Mouse (Mus musculus) C2C12 (cell line): ENCODE measurements around the gene Ccs. TPM values are rescaled to one million over a fixed set of nuclear protein-coding genes. Genes with fewer than 3 reads are reported as not detected.

Experiments
- H3K27me3 ChIP-seq: one replicate; pipeline ENCODE4 v1.6.1; 2011; ENCODE audit not compliant: control insufficient read depth, insufficient read depth, insufficient read length
- H3K36me3 ChIP-seq: one replicate; pipeline ENCODE4 v1.6.1; 2011; ENCODE audit not compliant: control insufficient read depth, insufficient read depth
- H3K4me3 ChIP-seq: one replicate; pipeline ENCODE4 v1.5.1; 2011; ENCODE audit warnings: mild to moderate bottlenecking, control low read depth; ENCODE audit not compliant: poor library complexity, insufficient read depth, severe bottlenecking
- H3K79me2 ChIP-seq: one replicate; pipeline ENCODE4 v1.6.1; 2011; ENCODE audit not compliant: control insufficient read depth, insufficient read depth
- H3K79me3 ChIP-seq: one replicate; pipeline ENCODE4 v1.6.1; 2011; ENCODE audit warnings: low read depth, control low read depth
- H3ac ChIP-seq: one replicate; pipeline ENCODE3; 2011; ENCODE audit warnings: low read depth; ENCODE audit not compliant: control insufficient read depth, insufficient read length
- CEBPB ChIP-seq: IDR thresholded peaks from one replicate; pipeline ENCODE4 v1.6.1; 2011; ENCODE audit warnings: low read depth, mild to moderate bottlenecking, control low read depth, moderate library complexity
- CTCF ChIP-seq: IDR thresholded peaks from one replicate; pipeline ENCODE4 v1.5.1; 2011; ENCODE audit not compliant: control insufficient read depth, insufficient read depth, insufficient read length
- FOSL1 ChIP-seq: IDR thresholded peaks from one replicate; pipeline ENCODE4 v1.8.0; 2011; ENCODE audit warnings: mild to moderate bottlenecking, low read length; ENCODE audit not compliant: poor library complexity, insufficient read depth, severe bottlenecking
- MAX ChIP-seq: IDR thresholded peaks from one replicate; pipeline ENCODE4 v1.6.1; 2011; ENCODE audit warnings: mild to moderate bottlenecking, control low read depth
- MYOD1 ChIP-seq: IDR thresholded peaks from one replicate; pipeline ENCODE4 v1.6.1; 2011; ENCODE audit warnings: low read depth; ENCODE audit not compliant: control insufficient read depth, insufficient read length
- MYOG ChIP-seq: IDR thresholded peaks from one replicate; pipeline ENCODE4 v1.6.1; 2011; ENCODE audit not compliant: control insufficient read depth, insufficient read length; ENCODE audit errors: extremely low read depth
- USF1 ChIP-seq: IDR thresholded peaks from one replicate; pipeline ENCODE4 v1.6.1; 2011; ENCODE audit warnings: low read depth, mild to moderate bottlenecking, control low read depth, moderate library complexity
- polyA plus RNA-seq: library from polyadenylated mRNA; unstranded; fragments of >200 nt; fragmentation: generic; extraction: Trizol; gene quantifications from one replicate; pipeline ENCODE4 v1.2.1, GENCODE M21; 2012; ENCODE audit warnings: missing spikeins

The Ccs gene
- polyA plus RNA-seq, 1 experiment = 36.6 TPM

- H3K4me3 ChIP-seq = no peak overlapping the region
- peaks cover 83% of the 10 kb centered on the region for H3K79me3 ChIP-seq
- TF ChIP-seq FOSL1 (no peak), MAX (no peak), CTCF (no peak), MYOG (no peak), CEBPB (no peak), MYOD1 (no peak), USF1 (no peak)
- H3K27me3 ChIP-seq = no peaks in the 10 kb centered on the region
- H3K79me2 ChIP-seq = peaks cover 100% of the 10 kb centered on the region
- H3ac ChIP-seq = no peak overlapping the region
- peaks cover 89% of the 10 kb centered on the region for H3K36me3 ChIP-seq
These were observed 56.2 kb downstream of the Ccs start for GRCm38 (mm10) chr19:4782891-4783290.

Other genes with a start within 250 kb of the Ccs start
- 40.8 TPM for gene Lrfn4, start 223.7 kb downstream of the Ccs start, polyA plus RNA-seq
- 56.9 TPM for gene Rce1, start 213.7 kb downstream of the Ccs start, polyA plus RNA-seq
- gene Gm960, start 140.7 kb downstream of the Ccs start, polyA plus RNA-seq = 0.96 TPM
- gene Sptbn2, start 128.2 kb downstream of the Ccs start, polyA plus RNA-seq = 0.15 TPM
- 8.8 TPM for gene Rbm4b, start 82.8 kb downstream of the Ccs start, polyA plus RNA-seq
- gene Rbm4, start 45.4 kb downstream of the Ccs start, polyA plus RNA-seq = 43.8 TPM
- 14.3 TPM for gene Gm21992, start 27.7 kb downstream of the Ccs start, polyA plus RNA-seq
- 95.2 TPM for gene Rbm14, start 27.7 kb downstream of the Ccs start, polyA plus RNA-seq
- 0.02 TPM for gene Ccdc87, start within 50 bp of the Ccs start, polyA plus RNA-seq
- 1.2 TPM for gene Ctsf, start 15.8 kb upstream of the Ccs start, polyA plus RNA-seq
- 20.8 TPM for gene Actn3, start 38.6 kb upstream of the Ccs start, polyA plus RNA-seq
- gene Zdhhc24, start 39.3 kb upstream of the Ccs start, polyA plus RNA-seq = 5.4 TPM
- gene Bbs1, start 67.3 kb upstream of the Ccs start, polyA plus RNA-seq = 2.2 TPM
- gene Dpp3, start 89.0 kb upstream of the Ccs start, polyA plus RNA-seq = 68.2 TPM
- 1.3 TPM for gene Peli3, start 103.8 kb upstream of the Ccs start, polyA plus RNA-seq
- 100 TPM for gene Mrpl11, start 122.8 kb upstream of the Ccs start, polyA plus RNA-seq
- 0.60 TPM for gene Npas4, start 151.0 kb upstream of the Ccs start, polyA plus RNA-seq
- 8.9 TPM for gene Slc29a2, start 184.5 kb upstream of the Ccs start, polyA plus RNA-seq
- 28.1 TPM for gene B4gat1, start 199.5 kb upstream of the Ccs start, polyA plus RNA-seq
- gene AC124502.3, start 199.6 kb upstream of the Ccs start, polyA plus RNA-seq = 1.5 TPM
- 55.3 TPM for gene Brms1, start 202.0 kb upstream of the Ccs start, polyA plus RNA-seq
- 48.9 TPM for gene Rin1, start 211.1 kb upstream of the Ccs start, polyA plus RNA-seq
- gene Cd248, start 228.7 kb upstream of the Ccs start, polyA plus RNA-seq = 3.2 TPM
- gene Tmem151a, start 246.2 kb upstream of the Ccs start, polyA plus RNA-seq = 4.6 TPM
- 57.6 TPM for gene Yif1a, start 249.2 kb upstream of the Ccs start, polyA plus RNA-seq